Mouse (Mus musculus): ENCODE results near the gene Cdc37l1. TPM values are rescaled to one million over a fixed set of nuclear protein-coding genes. Genes with fewer than 3 reads are reported as not detected.

The Cdc37l1 gene
- polyA plus RNA-seq, 1 experiment from 2014 or later = 55.7 TPM

GRCm38 (mm10) chr19:28967652-28968051, 22.5 kb upstream of the Cdc37l1 start, which contains the start of gene 4430402I18Rik:
Gene 4430402I18Rik, minus strand, starts transcription at chr19:28967800.
- Histone ChIP-seq H3K36me3 (ENCODE audit: control insufficient read depth, insufficient read depth, low read length) (no peaks in the 10 kb centered on the region), H3K9me3 (ENCODE audit: control insufficient read depth, low read length) (no peaks in the 10 kb centered on the region), H3K9ac (ENCODE audit: low read length) (no peak within 1 kb of the TSS), H3K27ac (ENCODE audit: low read depth, low read length) (no peak within 1 kb of the TSS), H3K4me1 (replicated peaks; ENCODE audit: control insufficient read depth, insufficient read depth, low read length) (peaks cover 9% of the 10 kb centered on the region), H3K27me3 (ENCODE audit: control insufficient read depth, insufficient read depth, low read length) (peaks cover 4% of the 10 kb centered on the region; the same call in 1 of the 2 replicates), H3K4me2 (ENCODE audit: low read depth, low read length, severe bottlenecking) (peak within 1 kb of the TSS; percentile 33; the same call in 1 of the 2 replicates), H3K4me3 (ENCODE audit: low read depth, low read length) (no peak within 1 kb of the TSS)
- ATAC-seq (replicated peaks; ENCODE audit: low FRiP score) (peak; percentile 55; the same call in 1 of the 2 replicates), DNase-seq (ENCODE audit: low spot score) (peak; percentile 70)
- WGBS = 5% methylated on average over 11 of the region's 11 CpGs

DNA sequence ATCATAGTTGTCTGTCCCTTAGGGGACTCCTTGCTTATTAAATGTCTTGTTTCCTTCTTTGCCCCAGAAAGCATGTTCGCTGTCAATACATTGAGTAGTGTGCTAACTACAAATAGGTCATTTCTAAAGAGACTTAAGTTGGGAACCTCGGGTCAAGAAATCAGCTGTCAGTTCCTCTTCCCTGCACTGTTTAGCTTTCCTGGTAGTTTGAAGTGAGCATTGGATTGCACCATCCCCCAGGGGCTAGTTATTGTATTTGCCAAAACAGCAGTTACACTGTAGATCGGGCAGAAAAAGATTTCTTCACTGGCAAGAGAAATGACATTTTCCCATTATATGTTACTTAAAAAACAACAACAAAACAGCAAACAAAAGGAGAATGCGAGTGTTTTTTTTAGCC, 22.0 kb upstream of the Cdc37l1 start:
- DNase-seq (ENCODE audit: low spot score) (no peak), ATAC-seq (replicated peaks; ENCODE audit: low FRiP score) (no peak)
- 78% methylated on average over 4 of the region's 4 CpGs for WGBS
- Histone ChIP-seq H3K9me3 (ENCODE audit: control insufficient read depth, low read length) (no peaks in the 10 kb centered on the region), H3K4me1 (replicated peaks; ENCODE audit: control insufficient read depth, insufficient read depth, low read length) (peaks cover 9% of the 10 kb centered on the region), H3K27me3 (ENCODE audit: control insufficient read depth, insufficient read depth, low read length) (peaks cover 4% of the 10 kb centered on the region; the same call in 1 of the 2 replicates), H3K4me2 (ENCODE audit: low read depth, low read length, severe bottlenecking) (no peak overlapping the region), H3K4me3 (ENCODE audit: low read depth, low read length) (no peak overlapping the region), H3K9ac (ENCODE audit: low read length) (no peak overlapping the region), H3K36me3 (ENCODE audit: control insufficient read depth, insufficient read depth, low read length) (no peaks in the 10 kb centered on the region), H3K27ac (ENCODE audit: low read depth, low read length) (no peak overlapping the region)

DNA sequence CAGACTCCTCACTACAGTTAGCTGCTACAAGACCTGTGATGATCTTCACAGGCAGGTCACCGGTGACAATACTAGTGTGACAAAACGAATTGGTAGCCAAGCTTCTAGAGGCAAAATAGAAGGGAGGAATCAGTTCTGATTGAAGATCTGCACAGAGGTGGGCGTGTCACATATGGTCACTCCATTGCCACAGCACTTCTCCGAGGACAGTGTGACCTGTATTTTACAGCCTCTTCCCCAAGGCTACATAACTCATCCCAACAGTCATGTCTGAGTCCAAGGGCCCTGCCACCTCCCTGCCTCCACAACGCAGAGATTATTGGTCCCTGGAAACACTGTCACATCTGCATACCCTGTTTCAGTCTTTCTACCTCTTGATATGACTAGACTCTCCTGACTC, 20.9 kb upstream of the Cdc37l1 start:
- H3K36me3 ChIP-seq (ENCODE audit: control insufficient read depth, insufficient read depth, low read length) = no peaks in the 10 kb centered on the region
- no peak overlapping the region for H3K4me2 ChIP-seq (ENCODE audit: low read depth, low read length, severe bottlenecking)
- H3K9me3 ChIP-seq (ENCODE audit: control insufficient read depth, low read length) = no peaks in the 10 kb centered on the region
- DNase-seq (ENCODE audit: low spot score) (no peak), ATAC-seq (replicated peaks; ENCODE audit: low FRiP score) (no peak)
- H3K4me1 ChIP-seq (replicated peaks; ENCODE audit: control insufficient read depth, insufficient read depth, low read length) = peaks cover 9% of the 10 kb centered on the region
- H3K4me3 ChIP-seq (ENCODE audit: low read depth, low read length) = no peak overlapping the region
- whole genome bisulfite sequencing = 88% methylated on average over 5 of the region's 5 CpGs
- H3K27ac ChIP-seq (ENCODE audit: low read depth, low read length) = no peak overlapping the region
- H3K27me3 ChIP-seq (ENCODE audit: control insufficient read depth, insufficient read depth, low read length) = peaks cover 4% of the 10 kb centered on the region; the same call in 1 of the 2 replicates
- no peak overlapping the region for H3K9ac ChIP-seq (ENCODE audit: low read length)

DNA sequence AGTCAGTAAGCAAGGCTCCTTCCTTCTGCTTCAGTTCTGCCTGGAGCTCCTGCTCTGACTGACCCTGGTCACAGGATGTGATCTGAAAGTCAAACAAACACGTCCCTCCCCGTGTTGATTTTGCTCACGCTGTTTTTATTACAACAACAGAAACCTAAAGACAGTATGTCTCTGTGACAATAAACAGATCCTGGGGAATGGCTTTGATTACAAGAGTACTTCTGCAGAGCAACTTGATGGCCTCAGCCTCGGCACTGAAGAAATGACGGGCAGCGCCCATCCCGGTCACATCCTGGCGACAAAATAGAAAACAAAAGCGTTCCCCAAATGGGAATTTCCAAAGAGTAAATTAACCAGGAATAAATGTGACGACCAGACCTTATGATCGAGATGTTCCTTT, 19.9 kb upstream of the Cdc37l1 start:
- WGBS = 74% methylated on average over 11 of the region's 11 CpGs
- no peak overlapping the region for H3K4me3 ChIP-seq (ENCODE audit: low read depth, low read length)
- H3K4me1 ChIP-seq (replicated peaks; ENCODE audit: control insufficient read depth, insufficient read depth, low read length) = peaks cover 5% of the 10 kb centered on the region
- no peaks in the 10 kb centered on the region for H3K9me3 ChIP-seq (ENCODE audit: control insufficient read depth, low read length)
- no peak overlapping the region for H3K27ac ChIP-seq (ENCODE audit: low read depth, low read length)
- DNase-seq (ENCODE audit: low spot score) = no peak
- no peaks in the 10 kb centered on the region for H3K36me3 ChIP-seq (ENCODE audit: control insufficient read depth, insufficient read depth, low read length)
- H3K4me2 ChIP-seq (ENCODE audit: low read depth, low read length, severe bottlenecking) = no peak overlapping the region
- H3K27me3 ChIP-seq (ENCODE audit: control insufficient read depth, insufficient read depth, low read length) = peaks cover 4% of the 10 kb centered on the region
- ATAC-seq (replicated peaks; ENCODE audit: low FRiP score) = no peak
- no peak overlapping the region for H3K9ac ChIP-seq (ENCODE audit: low read length)

GRCm38 (mm10) chr19:28974862-28975611, 15.1 kb upstream of the Cdc37l1 start:
- Histone ChIP-seq H3K4me1 (replicated peaks; ENCODE audit: control insufficient read depth, insufficient read depth, low read length) (0 out of 2 replicates have a peak, but pooled peaks cover 1% of the 10 kb centered on the region), H3K4me2 (ENCODE audit: low read depth, low read length, severe bottlenecking) (peak overlapping the region; percentile 68), H3K36me3 (ENCODE audit: control insufficient read depth, insufficient read depth, low read length) (no peaks in the 10 kb centered on the region), H3K27ac (ENCODE audit: low read depth, low read length) (no peak overlapping the region), H3K27me3 (ENCODE audit: control insufficient read depth, insufficient read depth, low read length) (peaks cover 2% of the 10 kb centered on the region), H3K9me3 (ENCODE audit: control insufficient read depth, low read length) (no peaks in the 10 kb centered on the region), H3K4me3 (ENCODE audit: low read depth, low read length) (peak overlapping the region; percentile 31), H3K9ac (ENCODE audit: low read length) (peak overlapping the region; percentile 16)
- ATAC-seq (replicated peaks; ENCODE audit: low FRiP score) (peak; percentile 60), DNase-seq (ENCODE audit: low spot score) (peak; percentile 89)
- WGBS = 19% methylated on average over 35 of the region's 35 CpGs

- Histone ChIP-seq H3K9ac (ENCODE audit: low read length) (no peak overlapping the region), H3K9me3 (ENCODE audit: control insufficient read depth, low read length) (no peaks in the 10 kb centered on the region), H3K36me3 (ENCODE audit: control insufficient read depth, insufficient read depth, low read length) (no peaks in the 10 kb centered on the region), H3K27me3 (ENCODE audit: control insufficient read depth, insufficient read depth, low read length) (no peaks in the 10 kb centered on the region), H3K4me3 (ENCODE audit: low read depth, low read length) (no peak overlapping the region), H3K4me2 (ENCODE audit: low read depth, low read length, severe bottlenecking) (no peak overlapping the region), H3K27ac (ENCODE audit: low read depth, low read length) (no peak overlapping the region), H3K4me1 (replicated peaks; ENCODE audit: control insufficient read depth, insufficient read depth, low read length) (no peaks in the 10 kb centered on the region)
- ATAC-seq (replicated peaks; ENCODE audit: low FRiP score) (no peak), DNase-seq (ENCODE audit: low spot score) (no peak)
- WGBS = 79% methylated on average over 7 of the region's 7 CpGs
These were observed 7.5 kb upstream of the Cdc37l1 start for GRCm38 (mm10) chr19:28982617-28983016.

- H3K36me3 ChIP-seq (ENCODE audit: control insufficient read depth, insufficient read depth, low read length) = no peaks in the 10 kb centered on the region; the same call in 1 of the 2 replicates
- 85% methylated on average over 8 of the region's 8 CpGs for WGBS
- DNase-seq (ENCODE audit: low spot score) (no peak), ATAC-seq (replicated peaks; ENCODE audit: low FRiP score) (no peak)
- H3K4me1 ChIP-seq (replicated peaks; ENCODE audit: control insufficient read depth, insufficient read depth, low read length) = no peaks in the 10 kb centered on the region; the same call in 1 of the 2 replicates
- peak overlapping the region; percentile 55 for H3K4me2 ChIP-seq (ENCODE audit: low read depth, low read length, severe bottlenecking)
- H3K9me3 ChIP-seq (ENCODE audit: control insufficient read depth, low read length) = no peaks in the 10 kb centered on the region
- H3K4me3 ChIP-seq (ENCODE audit: low read depth, low read length) = peak overlapping the region; percentile 78
- no peaks in the 10 kb centered on the region for H3K27me3 ChIP-seq (ENCODE audit: control insufficient read depth, insufficient read depth, low read length)
- H3K9ac ChIP-seq (ENCODE audit: low read length) = peak overlapping the region; percentile 87
- no peak overlapping the region for H3K27ac ChIP-seq (ENCODE audit: low read depth, low read length)
These were observed 637 bp upstream of the Cdc37l1 start for GRCm38 (mm10) chr19:28989515-28989914.

GRCm38 (mm10) chr19:28990590-28991221, 554 bp downstream of the Cdc37l1 start:
- H3K4me1 ChIP-seq (replicated peaks; ENCODE audit: control insufficient read depth, insufficient read depth, low read length) = no peaks in the 10 kb centered on the region; the same call in 1 of the 2 replicates
- ATAC-seq (replicated peaks; ENCODE audit: low FRiP score) (peak; percentile 80), DNase-seq (ENCODE audit: low spot score) (no peak)
- peak overlapping the region; percentile 78 for H3K4me3 ChIP-seq (ENCODE audit: low read depth, low read length)
- no peaks in the 10 kb centered on the region; the same call in 1 of the 2 replicates for H3K36me3 ChIP-seq (ENCODE audit: control insufficient read depth, insufficient read depth, low read length)
- peak overlapping the region; percentile 55 for H3K4me2 ChIP-seq (ENCODE audit: low read depth, low read length, severe bottlenecking)
- H3K9ac ChIP-seq (ENCODE audit: low read length) = peak overlapping the region; percentile 87
- H3K9me3 ChIP-seq (ENCODE audit: control insufficient read depth, low read length) = no peaks in the 10 kb centered on the region
- no peaks in the 10 kb centered on the region for H3K27me3 ChIP-seq (ENCODE audit: control insufficient read depth, insufficient read depth, low read length)
- H3K27ac ChIP-seq (ENCODE audit: low read depth, low read length) = peak overlapping the region; percentile 68
- WGBS = under 1% methylated on average over 39 of the region's 41 CpGs
